Mouse (Mus musculus) kidney, adult 18-20 months (tissue): Measurements from ENCODE around the gene Cmtm4.
"Not testable (repeated sequence)": the region's sequence is repeated elsewhere in the genome, so short reads cannot be mapped to it uniquely, and the experiment has no call there.

Experiments
- DNase-seq: peaks from one replicate; pipeline ENCODE4 v3.0.0; 2021

The Cmtm4 gene

DNA sequence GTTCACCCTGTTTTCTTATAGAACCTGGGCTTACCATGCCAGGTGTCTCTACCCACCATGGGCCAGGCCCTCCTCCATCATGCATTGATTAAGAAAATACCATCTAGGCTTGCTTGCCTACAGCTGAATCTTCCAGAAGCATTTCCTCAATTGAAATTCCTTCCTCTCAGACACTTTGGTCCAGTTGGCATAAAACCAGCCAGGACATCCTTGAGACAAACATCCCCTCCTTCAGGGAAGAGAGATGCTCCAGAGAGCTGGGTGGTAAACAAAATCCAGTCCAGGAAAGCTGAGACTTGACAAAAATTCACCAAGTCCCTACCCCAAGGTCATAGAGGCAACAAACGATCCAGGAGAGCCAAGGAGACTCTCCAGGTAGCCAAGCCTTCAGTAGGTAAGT is 61.4 kb downstream of the Cmtm4 start:
- DNase-seq: no peak

DNA sequence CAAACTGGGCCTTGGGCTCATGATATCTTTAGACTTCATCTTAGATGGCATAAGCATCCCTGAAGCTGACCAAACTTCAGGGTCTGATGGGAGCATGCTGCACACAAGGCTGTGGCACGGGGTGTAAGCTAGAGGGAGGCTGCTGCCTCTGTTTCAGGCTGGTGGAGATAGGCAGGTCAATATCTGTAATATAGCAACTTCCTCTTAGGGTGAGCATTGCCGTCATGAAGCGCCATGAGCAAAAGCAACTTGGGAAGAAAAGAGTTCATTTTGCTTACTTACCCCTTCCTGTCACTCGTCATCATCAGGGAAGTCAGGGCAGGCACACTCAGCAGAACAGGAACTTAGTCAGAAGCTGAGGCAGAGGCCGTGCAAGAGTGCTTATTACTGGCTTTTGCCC is 61.8 kb downstream of the Cmtm4 start:
- no peak for DNase-seq

DNA sequence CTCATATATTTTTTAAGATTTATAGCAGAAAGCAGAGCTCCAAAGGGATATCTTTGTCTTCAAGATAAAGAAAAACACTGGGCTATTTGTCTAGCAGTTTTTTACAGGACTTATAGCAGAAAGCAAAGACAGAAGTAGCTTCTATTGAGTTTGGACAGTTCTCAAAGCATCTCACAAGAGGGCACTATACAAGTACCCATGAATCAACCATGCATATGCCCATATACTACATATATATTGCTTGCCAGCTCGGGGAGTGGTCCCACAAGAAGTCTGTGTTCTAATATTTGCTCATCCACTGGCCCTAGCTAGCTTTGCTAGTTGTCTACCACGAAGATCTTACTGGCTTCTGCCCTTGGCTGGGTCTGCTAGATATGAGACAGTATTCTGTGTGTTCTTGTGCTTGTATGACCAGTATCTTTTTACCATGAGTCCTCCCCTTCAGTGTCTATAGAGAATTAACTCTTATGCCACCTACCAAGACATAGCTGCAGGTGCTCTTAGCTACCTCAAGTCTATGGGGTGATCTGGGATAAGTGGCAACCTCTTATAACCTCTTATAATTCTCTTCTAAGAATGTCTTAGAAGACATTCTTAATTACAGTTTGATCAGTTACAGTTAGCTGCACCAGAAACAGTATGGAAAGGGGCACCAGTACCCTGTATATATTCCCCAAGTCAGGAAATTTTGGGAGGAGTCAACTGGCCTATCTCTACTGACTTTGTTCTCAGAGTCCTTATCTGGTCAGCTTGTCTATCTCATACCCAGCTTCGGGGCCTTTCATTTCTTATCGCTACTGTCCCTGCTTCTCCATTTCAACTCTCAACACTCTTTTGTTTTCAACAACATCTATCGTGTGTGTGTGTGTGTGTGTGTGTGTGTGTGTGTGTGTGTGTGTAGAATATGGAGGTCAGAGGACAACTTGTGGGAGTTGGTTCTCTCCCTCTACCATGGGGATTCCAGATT is 62.7 kb downstream of the Cmtm4 start:
- no peak for DNase-seq

DNA sequence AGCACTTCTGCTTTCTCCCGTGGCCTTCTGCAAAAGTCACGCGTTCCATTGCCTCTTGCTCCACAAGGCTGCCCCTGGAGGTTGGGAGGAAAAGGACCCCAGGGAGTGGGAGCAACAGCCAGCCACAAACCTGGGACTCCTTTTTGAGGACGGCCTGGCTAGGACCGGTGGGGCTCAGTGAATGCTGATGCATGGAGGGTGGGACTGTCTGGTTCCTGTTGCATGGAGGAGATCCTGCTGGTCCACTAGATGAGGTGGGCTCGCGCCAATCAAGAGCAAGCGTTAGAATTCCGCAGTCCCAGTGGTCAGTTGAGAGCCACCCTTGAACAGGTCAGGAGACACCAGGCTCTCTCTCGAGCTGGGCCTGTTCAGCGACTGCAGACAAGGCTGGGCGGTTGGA is 73.7 kb downstream of the Cmtm4 start, which contains the start of gene Cmtm2b:
TSS of gene Cmtm2b (plus strand) at position 301 of the 400 bp plus-strand sequence.
- not testable (repeated sequence) for DNase-seq

DNA sequence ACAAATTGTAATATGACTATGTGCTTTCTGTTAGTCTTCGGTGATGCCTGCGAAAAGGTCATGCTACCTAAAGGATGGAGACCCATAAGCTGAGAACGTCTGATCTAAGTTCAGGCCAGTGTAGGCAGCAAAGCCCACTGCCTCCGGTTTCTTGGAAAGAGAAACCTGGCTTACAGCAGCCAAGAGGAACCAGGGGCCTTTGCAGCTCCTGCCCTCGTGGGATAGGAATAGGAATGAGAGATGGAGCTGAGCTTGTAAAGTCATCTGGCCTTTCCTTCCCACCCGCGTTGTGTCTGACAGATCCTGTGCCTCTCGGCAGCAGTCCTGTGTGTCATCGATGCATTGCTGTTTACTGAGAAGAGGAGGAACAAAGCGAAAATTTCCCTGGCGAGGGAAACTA is 74.3 kb downstream of the Cmtm4 start, which contains the start of gene Gm11020:
TSS of gene Gm11020 (plus strand) at position 301 of the 400 bp plus-strand sequence.
- DNase-seq: not testable (repeated sequence)

DNA sequence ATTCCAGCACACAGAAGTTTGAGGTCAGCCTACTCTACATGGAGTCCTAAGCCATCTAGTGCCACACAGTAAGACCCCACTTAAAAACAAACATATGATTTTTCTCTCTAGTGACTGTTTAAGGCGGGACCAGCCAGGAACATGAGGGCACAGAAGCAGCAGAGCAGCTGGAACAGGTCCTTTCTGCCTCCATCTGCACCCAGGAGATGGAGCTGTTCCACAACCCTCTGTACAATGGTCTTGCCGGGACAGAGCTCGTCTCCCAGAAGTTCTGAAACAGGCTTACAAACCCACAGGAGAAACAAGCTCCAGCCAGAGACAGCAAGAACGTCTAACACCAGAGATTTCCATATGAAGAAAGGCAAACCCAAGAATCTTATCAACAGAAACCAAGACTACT is 82.3 kb downstream of the Cmtm4 start:
- no peak for DNase-seq

DNA sequence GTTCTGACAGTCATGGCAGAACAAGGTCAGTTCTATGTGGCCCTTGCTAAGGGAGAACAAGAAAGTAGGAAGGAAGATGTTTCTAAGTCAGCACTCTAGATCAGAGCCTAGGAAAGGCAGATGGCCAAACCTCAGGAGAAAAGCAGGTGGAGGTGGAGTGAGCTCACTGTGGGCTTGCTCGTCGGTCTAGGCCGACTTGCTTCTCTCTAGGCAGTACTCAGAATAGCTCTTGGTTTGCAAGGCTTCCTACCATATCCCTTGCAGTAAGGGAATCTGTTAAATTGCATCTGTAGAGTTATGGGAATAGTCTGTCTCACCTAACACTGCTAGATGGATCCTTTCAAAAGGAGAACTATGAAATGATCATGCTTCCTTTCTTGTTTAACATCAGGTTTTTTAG is 83.6 kb downstream of the Cmtm4 start:
- not testable (repeated sequence) for DNase-seq

DNA sequence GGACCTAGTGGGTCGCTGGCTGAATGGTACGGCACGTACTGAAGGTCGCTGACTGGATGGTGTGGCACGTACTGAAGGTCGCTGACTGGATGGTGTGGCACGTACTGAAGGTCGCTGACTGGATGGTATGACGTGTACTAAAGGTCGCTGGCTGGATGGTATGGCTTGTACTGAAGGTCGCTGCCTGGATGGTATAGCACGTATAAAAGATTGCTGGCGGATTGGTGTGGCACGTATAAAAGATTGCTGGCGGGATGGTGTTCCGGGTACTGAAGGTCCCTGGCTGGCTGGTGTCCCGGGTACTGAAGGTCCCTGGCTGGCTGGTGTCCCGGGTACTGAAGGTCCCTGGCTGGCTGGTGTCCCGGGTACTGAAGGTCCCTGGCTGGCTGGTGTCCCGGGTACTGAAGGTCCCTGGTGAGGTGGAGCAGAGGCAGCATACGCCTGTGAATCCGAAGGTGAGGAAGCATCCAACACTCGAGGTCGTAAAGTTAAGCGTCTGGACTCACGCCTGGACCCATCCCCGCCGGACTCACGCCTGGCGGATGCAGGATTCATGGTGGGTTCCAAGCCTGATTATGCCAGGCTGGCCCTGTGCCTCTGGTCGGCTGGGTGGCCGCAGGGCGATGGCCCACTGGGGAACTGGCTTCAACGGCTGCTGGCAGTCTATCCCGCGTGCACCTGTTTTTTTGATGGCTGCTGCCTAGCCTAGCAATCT is 86.0 kb downstream of the Cmtm4 start, which contains the start of the genes Gm45711 and Cmtm1:
TSS of gene Gm45711 (minus strand) at position 641 of the 715 bp plus-strand sequence.
TSS of gene Cmtm1 (minus strand) at position 705 of the 715 bp plus-strand sequence.
- DNase-seq: peak; percentile 7

DNA sequence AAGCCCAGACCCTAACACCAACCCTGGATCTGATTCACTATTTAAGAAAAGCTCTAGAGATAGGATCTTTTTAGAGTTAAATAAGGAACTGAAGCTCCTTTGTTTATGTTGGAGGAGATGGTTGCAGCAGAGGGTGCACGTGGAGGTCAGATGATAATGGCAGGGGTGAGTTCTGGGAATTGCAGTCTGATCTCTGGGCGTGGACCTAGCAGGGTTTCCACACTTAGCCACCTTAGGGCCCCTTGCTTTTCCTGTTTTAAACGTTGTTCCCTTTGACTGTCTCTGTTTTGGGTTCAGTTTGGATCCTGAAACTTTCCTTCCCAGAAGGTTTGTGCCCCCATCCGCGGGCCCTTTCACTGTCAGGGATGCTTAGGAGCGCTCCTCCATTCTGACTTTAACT is 87.3 kb downstream of the Cmtm4 start:
- DNase-seq: not testable (repeated sequence)

DNA sequence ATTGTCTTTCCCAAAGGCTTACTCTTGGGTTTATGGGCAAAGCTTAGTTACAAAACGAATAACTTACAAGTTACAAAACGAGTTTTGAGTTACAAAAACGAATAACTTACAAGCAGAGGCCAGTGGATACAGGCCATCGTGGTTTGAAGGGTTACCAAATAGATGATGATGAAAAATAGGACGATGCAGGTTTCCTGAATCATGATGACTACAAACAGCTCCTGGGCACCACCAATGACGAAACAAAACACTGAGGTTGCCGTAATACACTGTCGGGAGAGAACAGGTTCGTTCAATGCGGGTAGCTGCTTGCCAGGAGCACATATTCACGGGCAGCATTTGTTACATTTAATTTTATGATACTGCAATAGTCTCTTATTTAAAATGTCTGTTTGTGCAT is 90.6 kb downstream of the Cmtm4 start:
- no peak for DNase-seq

DNA sequence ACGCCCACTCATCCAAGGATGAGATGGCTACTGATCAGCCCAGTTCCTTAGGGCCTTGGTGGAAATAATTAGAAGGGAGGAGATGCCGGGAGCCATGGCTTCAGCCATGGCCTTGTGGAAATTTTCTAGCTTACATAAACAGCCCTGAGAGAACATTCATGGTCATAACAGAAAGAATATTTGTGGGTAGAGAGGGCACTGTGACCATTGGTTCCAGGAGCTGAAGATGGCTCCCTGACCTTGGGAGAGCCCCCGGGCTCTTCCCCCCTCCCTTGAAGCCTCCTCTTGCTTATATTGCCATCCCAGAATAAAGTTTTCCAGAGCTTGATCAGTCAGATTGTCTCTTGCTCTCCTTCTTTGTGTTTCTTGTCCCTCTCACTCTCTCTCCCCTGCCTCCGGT is 93.1 kb downstream of the Cmtm4 start:
- not testable (repeated sequence) for DNase-seq

DNA sequence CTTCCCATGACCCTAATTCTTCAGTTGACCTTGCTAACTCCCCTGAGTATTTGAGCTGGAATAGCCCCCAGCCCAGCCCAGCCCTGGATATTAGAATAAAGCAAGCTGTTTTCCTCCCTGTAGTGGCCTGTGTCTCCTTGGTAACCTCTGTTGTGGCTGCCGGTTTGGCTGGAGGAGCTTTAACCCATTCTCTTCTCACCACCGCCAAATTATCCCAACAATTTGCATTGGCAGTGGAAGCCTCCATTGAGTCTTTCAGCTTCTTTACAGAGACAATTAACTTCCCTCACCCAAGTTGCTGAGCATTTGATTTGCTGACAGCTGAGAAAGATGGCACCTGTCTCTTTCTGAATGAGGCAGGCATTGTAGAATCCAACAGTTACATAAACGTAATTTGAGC is 94.0 kb downstream of the Cmtm4 start:
- not testable (repeated sequence) for DNase-seq
